Mouse (Mus musculus) liver, adult 2 months (tissue): ENCODE measurements around the gene Rnf43. TPM values are rescaled to one million over a fixed set of nuclear protein-coding genes. Genes with fewer than 3 reads are reported as not detected.

Experiments used
- DNase-seq: peaks from one replicate; pipeline ENCODE4 v3.0.0-alpha.2; 2011; ENCODE audit warnings: low read depth, low spot score; ENCODE audit errors: extremely low read depth
- H3K27ac ChIP-seq: fragments of 200-500 bp; replicated peaks from 2 replicates; pipeline ENCODE4 v1.5.1; 2012; ENCODE audit warnings: low read depth, mild to moderate bottlenecking, control low read depth, inconsistent platforms, low read length; ENCODE audit not compliant: insufficient read depth
- H3K27me3 ChIP-seq: fragments of 200-500 bp; 2 replicates; pipeline ENCODE4 v1.6.1; 2012; ENCODE audit warnings: mild to moderate bottlenecking, moderate library complexity, low read length, inconsistent platforms; ENCODE audit not compliant: control insufficient read depth, insufficient read depth
- H3K36me3 ChIP-seq: fragments of 200-500 bp; 2 replicates; pipeline ENCODE4 v1.6.1; 2012; ENCODE audit warnings: low read length, inconsistent platforms; ENCODE audit not compliant: control insufficient read depth, insufficient read depth
- H3K4me1 ChIP-seq: fragments of 200-500 bp; 2 replicates; pipeline ENCODE4 v1.6.1; 2011; ENCODE audit warnings: low read length; ENCODE audit not compliant: control insufficient read depth, insufficient read depth
- H3K4me3 ChIP-seq: fragments of 200-500 bp; 2 replicates; pipeline ENCODE4 v1.5.1; 2011; ENCODE audit warnings: low read depth, mild to moderate bottlenecking, control low read depth, low read length, moderate library complexity; ENCODE audit not compliant: insufficient read depth
- H3K79me2 ChIP-seq: fragments of 200-500 bp; 2 replicates; pipeline ENCODE4 v1.6.1; 2012; ENCODE audit warnings: inconsistent platforms, mild to moderate bottlenecking, low read length, moderate library complexity; ENCODE audit not compliant: control insufficient read depth, insufficient read depth
- H3K9ac ChIP-seq: fragments of 200-500 bp; 2 replicates; pipeline ENCODE4 v1.6.1; 2012; ENCODE audit warnings: low read depth, mild to moderate bottlenecking, control low read depth, inconsistent platforms, low read length
- CTCF ChIP-seq: fragments of 200-500 bp; IDR thresholded peaks from 2 replicates; pipeline ENCODE4 v1.5.1; 2011; ENCODE audit warnings: low read depth, low read length, control low read depth
- POLR2A ChIP-seq: fragments of 200-500 bp; IDR thresholded peaks from 2 replicates; pipeline ENCODE4 v1.6.1; 2011; ENCODE audit warnings: low read length, control low read depth; ENCODE audit not compliant: insufficient read depth; ENCODE audit errors: extremely low read depth
- WGBS: fragments of 180-500 bp; shearing (Covaris S2); methylation state at CpG from one replicate; pipeline ENCODE4 v1.1.7; 2018; 5-methylcytosine and 5-hydroxymethylcytosine counted together
- polyA plus RNA-seq: library from polyadenylated mRNA; depleted of rRNA; stranded (reverse); fragments of >200 nt; gene quantifications from 2 replicates; pipeline ENCODE4 v1.2.3, GENCODE M21; 2012
- total RNA-seq: library from RNA; depleted of rRNA; stranded (reverse); fragments of >200 nt; gene quantifications from 2 replicates; pipeline ENCODE4 v1.2.3, GENCODE M21; 2014

Rnf43 gene
- total and polyA plus RNA-seq, 2 experiments = 14.1 to 19.5 TPM

GRCm38 (mm10) chr11:87745632-87746555, 83.4 kb downstream of the Rnf43 start:
- no peak for DNase-seq
- Histone ChIP-seq H3K4me3 (no peak overlapping the region), H3K27me3 (no peaks in the 10 kb centered on the region), H3K79me2 (no peaks in the 10 kb centered on the region), H3K27ac (no peak overlapping the region), H3K4me1 (no peaks in the 10 kb centered on the region), H3K36me3 (peaks cover 12% of the 10 kb centered on the region), H3K9ac (no peak overlapping the region)
- WGBS = 78% methylated on average over 9 of the region's 9 CpGs
- TF ChIP-seq CTCF (no peak), POLR2A (no peak)

GRCm38 (mm10) chr11:87747312-87747711, 84.8 kb downstream of the Rnf43 start:
- no peak overlapping the region for H3K4me3 ChIP-seq
- DNase-seq = no peak
- TF ChIP-seq CTCF (no peak), POLR2A (no peak)
- no peak overlapping the region for H3K9ac ChIP-seq
- peaks cover 6% of the 10 kb centered on the region for H3K36me3 ChIP-seq
- WGBS = 94% methylated on average over 5 of the region's 5 CpGs
- H3K79me2 ChIP-seq = no peaks in the 10 kb centered on the region
- no peaks in the 10 kb centered on the region for H3K27me3 ChIP-seq
- no peak overlapping the region for H3K27ac ChIP-seq
- H3K4me1 ChIP-seq = no peaks in the 10 kb centered on the region

GRCm38 (mm10) chr11:87747716-87748115, 85.2 kb downstream of the Rnf43 start:
- H3K4me3 ChIP-seq = no peak overlapping the region
- TF ChIP-seq POLR2A = no peak
- TF ChIP-seq CTCF = no peak
- no peak overlapping the region for H3K27ac ChIP-seq
- no peak for DNase-seq
- H3K36me3 ChIP-seq = peaks cover 6% of the 10 kb centered on the region
- no peaks in the 10 kb centered on the region for H3K27me3 ChIP-seq
- H3K4me1 ChIP-seq = no peaks in the 10 kb centered on the region
- WGBS = 90% methylated on average over 7 of the region's 7 CpGs
- no peak overlapping the region for H3K9ac ChIP-seq
- no peaks in the 10 kb centered on the region for H3K79me2 ChIP-seq

GRCm38 (mm10) chr11:87748132-87749119, 85.9 kb downstream of the Rnf43 start:
- TF ChIP-seq CTCF (no peak), POLR2A (no peak)
- Histone ChIP-seq H3K4me3 (no peak overlapping the region), H3K4me1 (no peaks in the 10 kb centered on the region), H3K9ac (no peak overlapping the region), H3K27ac (peak overlapping the region; percentile 38), H3K36me3 (peaks cover 4% of the 10 kb centered on the region), H3K79me2 (no peaks in the 10 kb centered on the region), H3K27me3 (no peaks in the 10 kb centered on the region)
- DNase-seq = no peak
- 38% methylated on average over 19 of the region's 19 CpGs for WGBS

GRCm38 (mm10) chr11:87749192-87750042, 86.9 kb downstream of the Rnf43 start:
- TF ChIP-seq CTCF (no peak), POLR2A (no peak)
- no peaks in the 10 kb centered on the region for H3K79me2 ChIP-seq
- WGBS = 61% methylated on average over 18 of the region's 18 CpGs
- peaks cover 2% of the 10 kb centered on the region for H3K36me3 ChIP-seq
- H3K9ac ChIP-seq = no peak overlapping the region
- H3K4me1 ChIP-seq = no peaks in the 10 kb centered on the region
- H3K27me3 ChIP-seq = no peaks in the 10 kb centered on the region
- H3K27ac ChIP-seq = peak overlapping the region; percentile 42
- peak; percentile 34 for DNase-seq
- H3K4me3 ChIP-seq = no peak overlapping the region
